Mouse (Mus musculus) megakaryocyte, embryonic 14.5 days (primary cell): Measurements from ENCODE around the gene Rarg. TPM values are rescaled to one million over a fixed set of nuclear protein-coding genes. Genes with fewer than 3 reads are reported as not detected.

Source experiments
- H3K27me3 ChIP-seq: replicated peaks from 2 replicates; pipeline ENCODE3; 2012; ENCODE audit warnings: inconsistent platforms
- H3K36me3 ChIP-seq: replicated peaks from 2 replicates; pipeline ENCODE3; 2012; ENCODE audit warnings: low read length, inconsistent platforms, mixed read lengths
- H3K4me1 ChIP-seq: 2 replicates; pipeline ENCODE4 v1.6.1; 2012; ENCODE audit warnings: inconsistent platforms
- H3K4me3 ChIP-seq: replicated peaks from 2 replicates; pipeline ENCODE3; 2012; ENCODE audit warnings: moderate library complexity, mild to moderate bottlenecking, inconsistent platforms
- H3K9me3 ChIP-seq: 2 replicates; pipeline ENCODE4 v1.6.1; 2012; ENCODE audit warnings: inconsistent platforms
- FLI1 ChIP-seq: IDR thresholded peaks from 2 replicates; pipeline ENCODE4 v1.6.1; 2012; ENCODE audit warnings: low read length, inconsistent platforms, mixed read lengths
- GATA1 ChIP-seq: IDR thresholded peaks from 3 replicates; pipeline ENCODE4 v1.6.1; 2012; ENCODE audit warnings: mixed read lengths, low read length, inconsistent platforms, borderline replicate concordance
- polyA plus RNA-seq: library from polyadenylated mRNA; stranded (reverse); fragments of >175 nt; gene quantifications from 2 replicates; pipeline ENCODE4 v1.2.3, GENCODE M21; 2012; ENCODE audit warnings: low replicate concordance; ENCODE audit not compliant: insufficient read depth

Gene Rarg
- polyA plus RNA-seq, 1 experiment = 69.9 TPM

DNA sequence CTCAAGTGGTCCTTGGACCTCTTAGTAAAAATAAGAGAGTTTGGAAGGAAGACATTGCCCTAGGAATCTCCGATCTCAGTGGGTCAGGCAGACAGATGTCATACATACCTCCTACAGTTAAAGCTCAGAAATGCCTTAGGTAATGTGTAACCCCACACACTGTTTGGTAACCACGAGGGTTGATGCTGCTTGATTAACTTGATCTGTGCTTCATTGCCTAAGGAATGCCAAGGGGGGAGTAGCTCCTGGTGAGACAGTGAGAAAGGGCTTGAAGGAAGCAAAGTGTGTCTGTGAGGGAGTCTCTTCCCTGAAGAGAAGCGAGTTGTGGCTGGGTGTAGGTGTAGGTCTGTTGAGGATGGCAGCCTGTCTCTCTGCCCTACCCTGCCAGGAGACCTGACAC is 50.0 kb downstream of the Rarg start:
- H3K4me1 ChIP-seq = peaks cover 56% of the 10 kb centered on the region
- no peaks in the 10 kb centered on the region for H3K27me3 ChIP-seq
- TF ChIP-seq FLI1 (no peak), GATA1 (no peak)
- H3K4me3 ChIP-seq = no peak overlapping the region
- peaks cover 73% of the 10 kb centered on the region for H3K36me3 ChIP-seq
- no peaks in the 10 kb centered on the region for H3K9me3 ChIP-seq

DNA sequence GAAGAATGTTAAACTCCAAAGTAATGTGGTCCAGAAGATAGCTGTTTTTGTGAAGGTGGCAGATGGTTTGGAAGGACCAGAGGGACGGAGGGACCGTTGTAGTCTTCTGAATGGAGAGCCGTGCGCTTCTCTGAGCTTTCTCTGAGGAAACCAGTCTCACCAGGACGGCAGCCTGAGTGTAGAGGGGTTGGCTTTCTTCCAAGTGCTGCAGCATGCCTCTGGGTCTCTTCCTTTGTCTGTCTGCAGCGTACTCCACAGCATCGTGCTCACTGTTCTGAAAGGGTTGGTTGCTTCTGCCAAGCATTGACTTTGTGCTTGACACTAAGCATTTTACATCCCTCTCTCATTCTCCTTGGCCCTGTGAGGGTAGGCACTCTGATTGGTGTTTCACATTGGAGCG is 51.5 kb downstream of the Rarg start:
- no peaks in the 10 kb centered on the region for H3K27me3 ChIP-seq
- no peak overlapping the region for H3K4me3 ChIP-seq
- no peaks in the 10 kb centered on the region for H3K9me3 ChIP-seq
- H3K4me1 ChIP-seq = peaks cover 56% of the 10 kb centered on the region
- TF ChIP-seq GATA1 = no peak
- no peak for TF ChIP-seq FLI1
- H3K36me3 ChIP-seq = peaks cover 62% of the 10 kb centered on the region

DNA sequence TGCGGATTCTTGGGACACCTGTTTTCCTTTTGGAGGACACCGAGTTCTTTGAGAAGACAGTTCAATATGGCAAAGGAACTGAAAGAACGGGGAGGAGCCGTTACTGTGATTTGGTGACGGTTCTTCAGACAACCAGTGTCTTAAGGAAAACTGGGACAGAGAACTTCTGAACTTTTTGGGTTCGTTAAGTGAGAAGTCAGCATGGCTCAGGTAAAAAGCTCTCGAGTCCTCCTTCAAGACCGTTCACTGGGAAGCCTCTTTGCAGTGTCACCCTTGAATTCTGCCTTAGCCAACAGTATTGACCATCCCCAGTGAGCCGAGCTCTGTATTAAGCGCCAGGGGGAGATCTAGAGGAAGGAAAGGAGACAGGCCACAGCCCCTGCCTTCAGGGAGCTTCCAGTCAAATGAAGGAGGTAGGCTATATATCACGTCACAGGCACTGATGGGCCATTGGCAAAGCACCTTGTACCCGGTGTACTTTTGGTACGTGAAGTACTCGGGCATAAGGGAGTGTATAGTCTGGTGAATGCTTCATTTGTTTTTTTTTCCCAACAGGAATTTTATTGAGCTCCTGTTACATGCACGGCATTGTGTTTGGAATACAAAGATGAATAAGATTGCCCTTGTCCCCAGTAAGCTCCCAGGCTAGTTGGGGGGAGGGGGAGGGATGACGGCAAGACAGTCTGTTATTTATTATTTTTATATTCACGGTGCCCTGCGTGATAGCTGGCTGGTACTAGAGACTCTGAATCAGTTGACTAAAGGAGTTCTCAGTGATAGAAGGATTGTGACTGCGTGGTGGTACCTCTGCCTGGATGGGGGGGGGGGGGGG is 52.4 kb downstream of the Rarg start, which contains the start of gene Csad:
TSS of gene Csad (minus strand) at position 51 of the 832 bp plus-strand sequence.
- Histone ChIP-seq H3K36me3 (peaks cover 56% of the 10 kb centered on the region), H3K4me1 (peaks cover 49% of the 10 kb centered on the region), H3K9me3 (no peaks in the 10 kb centered on the region), H3K4me3 (peak within 1 kb of the TSS; percentile 93), H3K27me3 (no peaks in the 10 kb centered on the region)
- TF ChIP-seq GATA1 = no peak
- TF ChIP-seq FLI1 = no peak

DNA sequence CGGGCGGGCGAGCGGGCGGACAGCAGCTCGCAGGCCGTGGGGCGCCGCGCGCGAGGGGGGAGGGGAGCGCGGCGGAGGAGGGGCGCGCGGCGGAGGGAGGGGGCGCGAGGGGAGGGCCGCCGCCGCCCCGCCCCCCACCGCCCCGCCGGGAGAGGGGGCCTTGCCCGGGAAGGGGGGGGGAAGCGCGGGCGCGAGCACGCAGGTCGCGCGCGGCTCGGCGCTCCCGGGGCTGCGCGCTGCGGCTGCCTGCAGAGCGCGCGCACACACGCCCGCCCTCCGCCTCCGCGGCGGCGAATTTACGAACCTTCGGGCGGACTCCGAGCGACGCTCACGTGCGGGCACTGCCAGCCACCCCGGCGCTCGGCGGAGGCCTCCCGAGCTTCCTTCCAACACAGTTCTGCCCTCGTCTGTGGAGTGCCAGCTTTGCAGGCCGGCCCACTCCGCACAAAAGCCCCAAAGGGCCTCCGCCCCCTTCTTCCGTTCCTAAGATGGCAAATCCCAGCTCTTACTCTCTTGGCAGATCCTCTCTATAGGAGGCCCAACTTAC is 53.4 kb downstream of the Rarg start:
- peaks cover 53% of the 10 kb centered on the region for H3K4me1 ChIP-seq
- TF ChIP-seq FLI1 (no peak), GATA1 (no peak)
- H3K9me3 ChIP-seq = no peaks in the 10 kb centered on the region
- peaks cover 3% of the 10 kb centered on the region for H3K27me3 ChIP-seq
- peak overlapping the region; percentile 93 for H3K4me3 ChIP-seq
- H3K36me3 ChIP-seq = peaks cover 49% of the 10 kb centered on the region

DNA sequence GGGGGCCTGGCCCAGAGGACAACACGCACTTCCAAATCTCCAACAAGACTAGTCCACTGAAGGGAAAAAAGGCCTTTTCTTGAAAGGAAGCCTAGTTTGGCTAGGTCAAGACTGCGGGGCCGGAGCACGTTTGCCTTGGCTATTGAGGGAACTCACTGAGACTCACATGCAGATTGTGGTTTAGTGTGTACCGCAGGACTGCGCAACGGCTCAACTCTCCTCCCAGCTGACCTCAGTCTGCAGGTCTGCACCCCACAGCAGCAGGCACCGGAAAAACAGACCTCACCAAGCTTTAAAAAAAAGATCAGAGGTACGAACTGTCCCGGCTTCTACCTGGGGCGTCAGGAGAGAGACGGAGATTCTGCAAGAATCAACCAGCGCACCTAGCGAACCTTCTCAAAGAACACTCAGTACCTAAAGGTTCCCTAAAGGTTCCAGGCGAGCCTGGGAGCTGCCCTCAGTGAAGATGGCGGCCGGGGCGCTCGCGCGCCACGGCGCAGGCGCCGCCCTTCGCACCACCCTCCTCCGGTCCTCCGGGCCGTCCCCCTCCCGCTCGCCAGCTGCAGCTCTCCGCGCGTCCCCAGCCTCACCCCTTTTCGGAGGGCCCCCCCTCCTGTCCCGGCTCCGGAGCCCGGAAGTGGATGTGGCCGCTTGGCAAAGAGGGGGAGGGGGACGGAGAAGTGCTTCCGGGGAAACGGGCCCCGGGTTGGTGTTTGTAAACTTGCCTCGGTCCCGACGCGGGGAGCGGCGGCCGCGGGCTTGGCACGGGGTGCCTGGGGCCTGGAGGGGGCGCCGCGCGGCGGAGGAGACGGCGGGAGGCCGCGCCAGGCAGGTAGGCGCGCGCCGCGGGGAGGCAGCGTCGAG is 54.1 kb downstream of the Rarg start, which contains the start of gene Zfp740:
TSS of gene Zfp740 (plus strand) at position 279 of the 864 bp plus-strand sequence.
- Histone ChIP-seq H3K4me3 (peak within 1 kb of the TSS; percentile 93), H3K36me3 (peaks cover 42% of the 10 kb centered on the region), H3K9me3 (no peaks in the 10 kb centered on the region), H3K4me1 (peaks cover 50% of the 10 kb centered on the region), H3K27me3 (peaks cover 5% of the 10 kb centered on the region)
- TF ChIP-seq GATA1 (no peak), FLI1 (no peak)

DNA sequence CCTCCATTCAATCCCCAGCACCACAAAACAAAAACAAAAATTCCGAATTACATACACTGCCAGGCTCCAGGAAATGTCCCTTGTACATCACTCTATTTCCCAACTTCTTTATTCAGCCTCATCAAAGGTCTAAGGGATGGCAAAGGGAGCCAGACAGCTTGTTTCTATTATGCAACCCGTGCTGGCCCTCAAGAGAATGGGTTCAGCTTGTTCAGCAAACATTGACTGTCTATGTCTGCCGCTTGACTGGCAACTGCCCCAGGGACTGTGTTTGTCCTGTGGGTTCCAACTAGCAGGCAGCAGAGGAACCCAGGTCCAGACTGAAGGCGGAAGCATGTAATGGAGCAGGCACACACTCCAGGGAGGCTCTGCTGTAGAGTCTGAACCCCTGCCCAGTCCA is 58.5 kb downstream of the Rarg start:
- TF ChIP-seq GATA1 (no peak), FLI1 (no peak)
- H3K9me3 ChIP-seq = no peaks in the 10 kb centered on the region
- H3K27me3 ChIP-seq = peaks cover 16% of the 10 kb centered on the region
- peaks cover 25% of the 10 kb centered on the region for H3K4me1 ChIP-seq
- H3K36me3 ChIP-seq = peaks cover 3% of the 10 kb centered on the region
- no peak overlapping the region for H3K4me3 ChIP-seq

DNA sequence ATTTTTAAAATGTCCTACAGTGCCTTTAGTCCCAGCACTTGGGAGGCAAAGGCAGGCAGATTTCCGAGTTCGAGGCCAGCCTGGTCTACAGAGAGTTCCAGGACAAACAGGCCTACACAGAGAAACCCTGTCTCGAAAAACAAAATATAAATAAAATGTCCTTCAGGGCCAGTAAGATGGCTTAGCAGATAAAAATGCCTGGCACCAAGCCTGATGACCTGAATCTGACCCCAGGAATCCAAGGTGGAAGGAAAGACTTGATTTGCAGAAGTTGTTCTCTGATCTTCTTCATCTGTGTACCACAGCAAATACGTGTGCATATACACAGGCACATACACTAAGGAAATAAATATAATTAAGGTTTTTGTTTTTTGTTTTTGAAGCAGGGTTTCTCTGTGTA is 61.9 kb downstream of the Rarg start:
- Histone ChIP-seq H3K27me3 (peaks cover 39% of the 10 kb centered on the region), H3K4me1 (peaks cover 22% of the 10 kb centered on the region), H3K9me3 (no peaks in the 10 kb centered on the region), H3K4me3 (no peak overlapping the region), H3K36me3 (no peaks in the 10 kb centered on the region)
- TF ChIP-seq GATA1 (no peak), FLI1 (no peak)

DNA sequence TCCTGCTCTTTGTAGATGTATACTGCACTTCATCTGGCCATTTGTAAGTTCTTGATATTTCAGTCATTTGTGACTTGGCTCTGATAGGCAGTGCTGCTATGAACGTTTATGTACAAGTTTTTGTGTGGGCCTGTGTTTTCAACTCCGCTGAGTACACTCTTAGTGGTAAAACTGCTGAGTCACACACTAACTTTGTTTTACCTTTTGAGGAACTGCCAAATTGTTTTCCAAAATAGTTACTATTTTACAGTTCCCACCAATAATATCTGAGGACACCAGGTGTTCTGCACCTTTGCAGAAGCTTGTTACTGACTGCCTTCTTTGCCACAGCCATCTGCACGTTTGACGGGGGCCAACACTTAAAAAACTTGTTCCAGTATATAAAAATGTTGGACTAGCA is 62.9 kb downstream of the Rarg start:
- Histone ChIP-seq H3K4me1 (peaks cover 22% of the 10 kb centered on the region), H3K36me3 (no peaks in the 10 kb centered on the region), H3K9me3 (no peaks in the 10 kb centered on the region), H3K27me3 (peaks cover 49% of the 10 kb centered on the region), H3K4me3 (no peak overlapping the region)
- TF ChIP-seq FLI1 = no peak

DNA sequence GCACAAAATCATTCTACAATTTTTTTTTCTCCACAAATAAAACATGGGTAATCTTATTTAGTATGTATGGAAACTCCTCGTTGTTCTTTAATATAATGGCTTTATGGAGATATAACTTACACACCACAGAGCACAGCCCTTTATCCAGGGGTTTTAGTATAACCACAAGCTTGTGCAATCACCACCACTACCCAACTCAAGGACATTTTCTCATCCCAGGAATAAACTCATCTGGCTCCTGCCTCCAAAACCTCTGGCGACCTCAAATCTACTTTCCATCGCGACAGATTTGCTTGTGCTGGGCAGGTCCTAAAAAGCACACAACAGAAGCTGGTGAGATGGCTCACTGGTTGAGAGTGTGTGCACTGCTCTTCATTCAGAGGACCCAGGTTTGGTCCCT is 63.7 kb downstream of the Rarg start:
- H3K36me3 ChIP-seq = no peaks in the 10 kb centered on the region
- H3K4me3 ChIP-seq = no peak overlapping the region
- H3K27me3 ChIP-seq = peaks cover 50% of the 10 kb centered on the region
- TF ChIP-seq FLI1 = no peak
- TF ChIP-seq GATA1 = no peak
- peaks cover 18% of the 10 kb centered on the region for H3K4me1 ChIP-seq
- H3K9me3 ChIP-seq = no peaks in the 10 kb centered on the region
